Mouse (Mus musculus): Measurements from ENCODE around the gene Hist2h2bb.
"Not testable (repeated sequence)": the region's sequence is repeated elsewhere in the genome, so short reads cannot be mapped to it uniquely, and the experiment has no call there.

Hist2h2bb gene

DNA sequence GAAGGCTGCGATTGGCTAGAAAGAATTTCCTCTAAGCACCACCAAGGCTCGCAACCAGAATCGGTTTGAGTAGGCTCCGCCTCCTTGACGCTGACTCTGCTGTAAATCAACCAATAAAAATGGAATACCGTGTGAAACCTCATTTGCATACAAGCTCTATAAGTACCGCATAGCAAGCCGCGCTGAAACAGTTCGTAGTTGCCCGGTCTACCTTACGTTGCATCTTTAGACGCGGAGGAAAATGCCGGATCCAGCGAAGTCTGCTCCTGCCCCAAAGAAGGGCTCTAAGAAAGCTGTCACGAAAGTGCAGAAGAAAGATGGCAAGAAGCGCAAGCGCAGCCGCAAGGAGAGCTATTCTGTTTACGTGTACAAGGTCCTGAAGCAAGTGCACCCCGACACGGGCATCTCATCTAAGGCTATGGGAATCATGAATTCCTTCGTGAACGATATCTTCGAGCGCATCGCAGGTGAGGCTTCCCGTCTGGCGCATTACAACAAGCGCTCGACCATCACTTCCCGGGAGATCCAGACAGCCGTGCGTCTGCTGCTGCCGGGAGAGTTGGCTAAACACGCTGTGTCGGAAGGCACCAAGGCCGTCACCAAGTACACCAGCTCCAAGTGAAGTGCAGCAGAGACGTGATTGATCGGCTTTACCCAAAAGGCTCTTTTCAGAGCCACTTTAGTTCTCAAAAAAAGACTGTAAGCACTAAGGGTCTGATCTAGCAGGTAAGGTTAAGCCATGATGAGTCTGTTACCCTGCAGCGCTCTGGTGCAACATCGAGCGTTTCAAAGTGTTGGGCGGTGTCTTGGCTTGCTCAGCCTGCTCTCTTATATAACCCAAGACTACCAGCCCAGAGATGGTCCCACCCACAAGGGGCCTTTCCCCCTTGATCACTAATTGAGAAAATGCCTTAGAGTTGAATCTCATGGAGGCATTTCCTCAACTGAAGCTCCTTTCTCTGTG is at the start of gene Hist2h2bb:
Gene Hist2h2bb (plus strand): TSS at position 242 of the 964 bp plus-strand sequence.
- DNase-seq (ENCODE audit: low read depth in 2 of 2, low spot score in 2 of 2): peak; percentile 70 to 78

DNA sequence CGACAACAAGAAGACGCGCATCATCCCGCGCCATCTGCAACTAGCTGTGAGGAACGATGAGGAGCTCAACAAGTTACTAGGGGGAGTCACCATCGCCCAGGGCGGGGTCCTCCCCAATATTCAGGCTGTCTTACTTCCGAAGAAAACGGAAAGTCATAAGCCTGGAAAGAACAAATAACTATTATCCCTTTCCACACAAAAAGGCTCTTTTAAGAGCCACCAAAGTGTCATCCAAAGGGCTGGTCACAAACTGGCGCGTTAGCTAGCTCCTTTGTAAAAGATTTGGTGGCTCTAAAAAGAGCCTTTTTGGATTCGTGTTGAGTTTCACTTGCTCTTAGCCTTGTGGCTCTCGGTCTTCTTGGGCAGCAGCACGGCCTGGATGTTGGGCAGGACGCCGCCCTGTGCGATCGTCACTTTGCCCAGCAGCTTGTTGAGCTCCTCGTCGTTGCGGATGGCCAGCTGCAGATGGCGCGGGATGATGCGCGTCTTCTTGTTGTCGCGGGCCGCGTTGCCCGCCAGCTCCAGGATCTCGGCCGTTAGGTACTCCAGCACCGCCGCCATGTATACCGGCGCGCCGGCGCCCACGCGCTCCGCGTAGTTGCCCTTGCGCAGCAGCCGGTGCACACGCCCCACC is 49.3 kb upstream of the Hist2h2bb start:
- DNase-seq (ENCODE audit: low read depth in 2 of 2, low spot score in 2 of 2): not testable (repeated sequence)

DNA sequence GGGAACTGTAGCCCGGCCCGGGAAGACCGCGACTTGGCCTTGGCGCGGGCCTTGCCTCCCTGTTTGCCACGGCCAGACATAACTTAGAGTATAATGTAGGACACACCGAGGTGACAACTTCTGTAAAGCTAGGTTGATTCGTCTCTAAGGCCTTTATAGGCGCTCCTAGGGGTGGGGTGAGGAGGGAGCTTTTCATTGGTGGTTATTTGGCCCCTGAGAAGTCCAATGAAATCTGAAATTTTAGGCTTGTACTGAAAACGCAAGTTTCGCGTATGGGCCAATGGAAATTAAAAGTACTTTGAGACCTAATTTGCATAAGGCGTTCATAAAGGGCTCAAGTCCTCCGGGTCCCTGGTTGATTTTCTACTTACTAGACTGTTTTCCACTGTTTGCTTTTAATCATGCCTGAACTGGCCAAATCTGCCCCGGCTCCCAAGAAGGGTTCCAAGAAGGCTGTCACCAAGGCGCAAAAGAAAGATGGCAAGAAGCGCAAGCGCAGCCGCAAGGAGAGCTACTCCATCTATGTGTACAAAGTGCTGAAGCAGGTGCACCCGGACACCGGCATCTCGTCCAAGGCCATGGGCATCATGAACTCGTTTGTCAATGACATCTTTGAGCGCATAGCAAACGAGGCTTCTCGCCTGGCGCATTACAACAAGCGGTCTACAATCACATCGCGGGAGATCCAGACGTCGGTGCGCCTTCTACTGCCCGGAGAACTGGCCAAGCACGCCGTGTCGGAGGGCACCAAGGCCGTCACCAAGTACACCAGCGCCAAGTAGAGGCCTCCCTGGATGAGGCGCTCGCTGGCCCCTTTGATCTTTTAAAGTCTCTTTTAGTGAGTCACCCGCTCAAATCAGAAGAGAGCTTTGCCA is 48.5 kb upstream of the Hist2h2bb start, which contains the start of the genes Hist2h2ac and Hist2h2be:
Gene Hist2h2ac (minus strand): TSS at position 116 of the 875 bp plus-strand sequence.
Gene Hist2h2be (plus strand): TSS at position 355 of the 875 bp plus-strand sequence.
- DNase-seq (ENCODE audit: low read depth in 2 of 2, low spot score in 2 of 2): peak; percentile 71 to 78

DNA sequence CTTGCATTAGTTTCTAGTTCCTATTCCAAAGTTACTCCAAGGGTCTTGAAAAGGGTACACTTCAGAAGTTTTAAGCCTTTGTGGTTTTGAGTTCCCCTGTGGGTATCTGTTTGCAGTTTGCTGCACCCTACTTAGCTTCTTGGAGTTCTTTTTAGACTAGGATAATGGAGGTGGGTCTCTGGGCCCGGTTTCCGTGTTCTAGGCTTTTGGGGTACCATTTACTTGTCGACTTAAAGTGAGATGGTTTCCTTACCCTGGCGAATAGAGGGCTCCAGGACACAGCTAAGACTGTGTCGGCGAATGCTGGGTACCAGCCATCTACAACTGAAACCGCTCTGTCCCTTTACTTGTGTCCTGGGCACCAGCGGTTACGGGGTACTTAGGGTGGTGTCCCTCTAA is 47.9 kb upstream of the Hist2h2bb start:
- peak in 1 of 2 experiments; percentile 22 for DNase-seq (ENCODE audit: low read depth in 2 of 2, low spot score in 2 of 2)

DNA sequence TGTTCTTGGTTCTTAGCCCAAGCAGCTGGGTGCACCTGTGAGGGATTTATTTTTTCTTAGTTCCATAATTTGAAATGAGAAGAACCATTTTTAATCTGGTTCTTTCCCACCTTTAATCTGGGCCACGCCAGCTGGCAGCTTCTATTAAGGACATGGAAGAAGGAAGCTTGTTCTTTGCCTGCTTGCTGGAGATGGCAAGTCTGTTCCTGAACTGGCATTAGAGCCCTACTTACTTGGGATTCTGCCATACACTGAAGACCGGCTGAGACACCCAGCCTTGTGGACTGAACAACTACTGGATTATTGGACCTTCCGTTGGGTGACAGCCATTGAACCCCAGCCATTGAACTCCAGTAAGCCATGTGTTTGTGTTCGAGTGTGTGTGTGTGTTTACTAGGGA is 46.8 kb upstream of the Hist2h2bb start:
- DNase-seq (ENCODE audit: low read depth in 2 of 2, low spot score in 2 of 2): no peak

- no peak for DNase-seq (ENCODE audit: low read depth in 2 of 2, low spot score in 2 of 2)
Observed at GRCm38 (mm10) chr3:96225421-96225820, 44.1 kb upstream of the Hist2h2bb start.

- DNase-seq (ENCODE audit: low read depth in 2 of 2, low spot score in 2 of 2): no peak
Observed at GRCm38 (mm10) chr3:96226695-96227648, 42.6 kb upstream of the Hist2h2bb start.

GRCm38 (mm10) chr3:96228828-96229227 is 40.7 kb upstream of the Hist2h2bb start:
- DNase-seq (ENCODE audit: low read depth in 2 of 2, low spot score in 2 of 2): no peak

DNA sequence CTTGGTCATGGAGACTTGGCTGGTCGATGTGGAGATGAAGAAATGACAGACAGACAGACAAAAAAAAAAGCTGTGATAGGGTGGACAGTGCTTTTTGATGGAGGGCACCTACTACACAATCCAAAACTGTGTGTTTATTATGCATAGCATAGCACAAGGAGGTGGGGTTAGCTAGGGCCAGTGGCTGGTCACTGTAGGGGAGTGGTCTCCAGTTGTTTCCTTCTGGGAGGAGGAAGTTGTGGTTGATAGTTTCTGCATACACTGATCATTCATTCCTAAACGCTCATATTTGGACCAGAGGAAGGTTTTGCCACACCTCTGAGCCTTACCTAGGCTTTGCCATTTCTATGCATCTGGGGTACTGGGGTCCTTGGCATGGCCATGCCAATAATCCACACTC is 39.1 kb upstream of the Hist2h2bb start:
- no peak for DNase-seq (ENCODE audit: low read depth in 2 of 2, low spot score in 2 of 2)

DNA sequence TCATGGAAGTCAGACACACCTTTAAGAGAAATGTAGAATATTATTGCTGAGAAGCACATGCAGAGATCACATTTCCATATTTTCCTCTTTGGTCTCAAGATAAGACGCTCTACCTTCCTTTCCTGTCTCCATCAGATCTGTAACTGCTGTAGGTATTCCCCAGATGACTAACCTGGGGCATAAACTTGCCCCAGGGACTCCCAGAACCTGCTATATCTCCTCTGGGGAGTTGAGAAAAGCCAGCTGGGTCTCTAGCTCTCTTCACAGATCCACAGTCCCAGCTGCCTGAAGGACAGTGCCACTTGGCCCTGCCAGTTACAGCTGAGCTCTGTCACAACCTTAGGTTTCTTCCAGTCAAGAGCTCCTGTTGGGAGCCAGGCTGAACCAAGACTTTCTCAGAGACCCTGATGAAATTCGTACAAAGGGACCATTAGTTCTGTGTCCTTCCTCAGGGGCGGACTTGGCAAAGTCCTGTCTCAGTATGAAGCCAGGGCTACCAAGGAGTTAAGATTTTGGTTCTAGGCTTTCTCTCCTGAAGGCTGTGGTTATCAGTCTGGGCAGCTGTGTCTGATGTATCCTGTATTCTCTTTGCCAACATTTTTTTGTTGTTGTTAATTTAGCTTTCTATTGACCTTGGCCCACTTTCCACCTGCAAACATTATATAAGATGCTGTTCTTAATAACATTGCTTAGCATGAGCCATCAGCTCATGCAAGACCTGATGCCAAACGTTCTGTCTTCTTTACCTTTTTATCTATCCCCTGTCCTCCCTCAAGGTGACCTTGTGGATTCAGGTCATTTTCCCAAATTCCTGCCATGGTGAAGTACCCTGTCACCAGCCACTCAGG is 38.4 kb upstream of the Hist2h2bb start:
- DNase-seq (ENCODE audit: low read depth in 2 of 2, low spot score in 2 of 2): no peak

DNA sequence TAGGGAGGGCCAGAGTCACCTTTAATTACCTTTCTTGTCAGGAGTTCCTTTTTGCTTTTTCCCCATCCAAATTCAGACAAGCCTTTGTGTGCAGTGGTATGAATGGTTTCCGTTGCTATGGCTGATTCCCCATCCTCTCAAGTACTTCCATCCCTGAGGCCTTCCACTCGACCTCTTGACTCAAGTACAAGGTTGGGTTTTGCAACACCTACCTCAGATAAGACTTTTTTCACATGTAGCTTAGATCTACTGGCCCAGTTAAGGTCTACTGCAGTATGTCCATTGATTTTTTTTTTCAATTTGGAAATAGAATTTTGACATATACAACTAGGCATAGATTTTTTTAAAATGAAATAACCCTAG is 37.8 kb upstream of the Hist2h2bb start:
- no peak for DNase-seq (ENCODE audit: low read depth in 2 of 2, low spot score in 2 of 2)

- peak in 1 of 2 experiments; percentile 35 for DNase-seq (ENCODE audit: low read depth in 2 of 2, low spot score in 2 of 2)
Observed at GRCm38 (mm10) chr3:96234914-96235313, 34.6 kb upstream of the Hist2h2bb start.

DNA sequence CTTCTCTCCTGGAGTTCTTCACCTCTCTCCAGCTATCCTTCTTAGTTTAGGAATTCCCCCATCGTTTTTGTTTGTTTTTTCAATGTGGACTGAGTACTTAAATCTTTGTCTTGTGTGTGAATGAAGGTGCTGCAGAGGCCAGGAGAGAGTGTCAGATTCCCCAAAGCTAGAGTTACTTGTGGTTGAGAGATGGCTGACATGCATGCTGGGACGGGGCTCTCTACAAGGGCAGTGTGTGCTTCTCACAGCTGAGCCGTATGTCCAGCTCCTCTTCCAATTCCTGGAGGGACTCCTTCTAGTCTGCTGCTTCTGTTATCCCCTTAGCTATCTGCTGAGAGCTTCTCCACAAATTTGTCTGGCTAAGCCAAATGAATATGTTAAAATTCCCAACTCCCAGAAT is 33.7 kb upstream of the Hist2h2bb start:
- DNase-seq (ENCODE audit: low read depth in 2 of 2, low spot score in 2 of 2): no peak

GRCm38 (mm10) chr3:96236834-96237334 is 32.7 kb upstream of the Hist2h2bb start:
- DNase-seq (ENCODE audit: low read depth in 2 of 2, low spot score in 2 of 2): no peak

GRCm38 (mm10) chr3:96237335-96237903 is 32.1 kb upstream of the Hist2h2bb start:
- DNase-seq (ENCODE audit: low read depth in 2 of 2, low spot score in 2 of 2): no peak

DNA sequence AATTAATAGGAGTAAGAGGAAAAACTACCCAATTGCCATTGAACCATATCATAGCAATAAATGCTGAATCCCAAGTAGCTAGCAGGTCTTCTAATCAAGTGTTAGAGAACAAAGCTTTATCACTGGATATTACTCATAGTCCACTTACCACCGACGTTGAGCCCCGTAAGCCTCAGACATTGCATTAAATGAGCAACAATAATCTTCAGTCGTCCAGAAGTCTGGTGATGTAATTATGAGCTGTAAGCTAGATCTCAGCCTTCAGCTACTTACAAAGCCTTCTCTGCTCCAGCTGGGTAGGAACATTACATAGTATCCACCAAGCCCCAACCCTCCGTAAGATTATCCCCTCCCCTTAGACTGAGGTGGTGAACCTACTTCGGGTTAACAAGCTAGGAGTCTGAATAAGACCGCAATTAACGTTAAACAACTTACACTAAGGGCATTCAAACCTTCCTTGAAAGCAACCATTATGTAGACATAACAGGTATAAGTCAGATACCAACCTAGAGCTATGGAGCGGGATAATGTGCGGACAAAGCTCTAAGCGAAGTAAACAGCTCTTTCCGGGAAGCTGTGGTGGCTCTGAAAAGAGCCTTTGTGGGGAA is 31.5 kb upstream of the Hist2h2bb start:
- no peak for DNase-seq (ENCODE audit: low read depth in 2 of 2, low spot score in 2 of 2)

DNA sequence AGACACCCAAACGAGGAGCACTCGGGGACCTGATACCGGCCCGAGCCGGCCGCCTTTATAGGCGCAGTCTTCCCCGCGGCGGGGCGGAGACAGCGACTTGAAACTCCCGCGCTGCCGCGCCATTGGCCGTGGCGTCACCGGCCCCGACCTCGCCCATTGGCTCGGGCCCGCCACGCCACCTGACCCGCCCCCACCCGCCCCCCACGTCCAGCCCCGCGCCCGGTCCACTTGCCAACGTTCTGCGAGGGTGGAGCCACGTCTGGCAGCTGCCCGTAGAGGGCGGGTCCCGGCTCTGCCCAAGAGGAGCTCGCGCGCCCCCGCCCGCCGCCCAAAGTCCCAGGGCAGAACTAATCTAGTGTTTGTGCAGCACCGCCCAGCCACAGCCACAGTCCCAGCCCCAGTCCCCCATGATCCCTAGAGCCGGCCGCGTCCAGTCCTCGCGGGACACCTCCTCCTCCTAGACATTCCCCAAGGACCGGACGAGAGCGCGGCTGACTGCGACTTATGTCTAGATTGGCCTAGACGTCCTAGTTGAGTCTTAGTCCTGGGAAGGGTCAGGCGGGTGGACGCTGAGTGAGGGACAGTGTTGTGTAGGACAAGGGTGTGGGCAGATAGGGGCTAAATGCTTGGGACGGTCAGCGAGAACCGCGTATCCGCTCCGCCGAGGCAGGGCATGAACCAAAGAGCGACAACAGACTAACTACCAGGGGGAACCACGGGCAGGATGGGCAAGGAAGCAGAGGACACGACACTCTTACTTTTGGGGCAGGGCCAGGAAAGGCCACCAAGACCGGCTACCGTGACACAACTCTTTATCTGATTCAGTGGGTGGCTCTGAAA is 30.4 kb upstream of the Hist2h2bb start, which contains the start of gene Hist2h3c2:
Gene Hist2h3c2 (minus strand): TSS at position 174 of the 840 bp plus-strand sequence.
- peak in 1 of 2 experiments; percentile 37 for DNase-seq (ENCODE audit: low read depth in 2 of 2, low spot score in 2 of 2)
